Mouse (Mus musculus) heart, embryonic 16.5 days (tissue): Measurements from ENCODE around the gene Btbd35f20. TPM values are rescaled to one million over a fixed set of nuclear protein-coding genes. Genes with fewer than 3 reads are reported as not detected.
"Not testable (repeated sequence)": the region's sequence is repeated elsewhere in the genome, so short reads cannot be mapped to it uniquely, and the experiment has no call there.

ENCODE experiments used
- ATAC-seq: fragments of 200-750 bp; cut with Nextera tagmentation; replicated peaks from 2 replicates; pipeline ENCODE4 v1.8.0; 2017; ENCODE audit warnings: moderate number of reproducible peaks; ENCODE audit not compliant: insufficient read depth, low FRiP score; ENCODE audit errors: extremely low read depth
- H3K27ac ChIP-seq: fragments of 300-500 bp; sonication (generic); 2 replicates; pipeline ENCODE4 v1.5.1; 2014; ENCODE audit warnings: mild to moderate bottlenecking, low read length, control low read depth, moderate library complexity
- H3K27me3 ChIP-seq: fragments of 300-500 bp; sonication (generic); 2 replicates; pipeline ENCODE4 v1.6.1; 2014; ENCODE audit warnings: low read length, mixed read lengths; ENCODE audit not compliant: control insufficient read depth, insufficient read depth
- H3K36me3 ChIP-seq: fragments of 300-500 bp; sonication (generic); 2 replicates; pipeline ENCODE4 v1.6.1; 2014; ENCODE audit not compliant: control insufficient read depth, insufficient read depth
- H3K4me1 ChIP-seq: fragments of 300-500 bp; sonication (generic); 2 replicates; pipeline ENCODE4 v1.6.1; 2014; ENCODE audit warnings: low read length, mixed read lengths; ENCODE audit not compliant: control insufficient read depth, insufficient read depth
- H3K4me2 ChIP-seq: fragments of 300-500 bp; sonication (generic); 2 replicates; pipeline ENCODE4 v1.6.1; 2014; ENCODE audit warnings: low read depth, mild to moderate bottlenecking, control low read depth, low read length
- H3K4me3 ChIP-seq: fragments of 300-500 bp; sonication (generic); 2 replicates; pipeline ENCODE4 v1.5.1; 2014; ENCODE audit warnings: mild to moderate bottlenecking, control low read depth, low read length
- H3K9ac ChIP-seq: fragments of 300-500 bp; sonication (generic); 2 replicates; pipeline ENCODE4 v1.6.1; 2014; ENCODE audit warnings: low read length, control low read depth
- H3K9me3 ChIP-seq: fragments of 300-500 bp; sonication (generic); replicated peaks from 2 replicates; pipeline ENCODE4 v1.6.1; 2016; ENCODE audit warnings: low read length; ENCODE audit not compliant: control insufficient read depth
- WGBS: fragments of 180-500 bp; shearing (Covaris S2); extraction: QIAGEN DNeasy Blood & Tissue Kit; methylation state at CpG from one replicate; pipeline ENCODE4 v1.1.7; 2014; 5-methylcytosine and 5-hydroxymethylcytosine counted together
- polyA plus RNA-seq: library from polyadenylated mRNA; unstranded; fragments of >200 nt; fragmentation: Nextera tagmentation; extraction: Ambion mirVana; gene quantifications from 2 replicates; pipeline ENCODE4 v1.2.1, GENCODE M21; 2015

The Btbd35f20 gene
- not detected in 2 replicates for polyA plus RNA-seq

DNA sequence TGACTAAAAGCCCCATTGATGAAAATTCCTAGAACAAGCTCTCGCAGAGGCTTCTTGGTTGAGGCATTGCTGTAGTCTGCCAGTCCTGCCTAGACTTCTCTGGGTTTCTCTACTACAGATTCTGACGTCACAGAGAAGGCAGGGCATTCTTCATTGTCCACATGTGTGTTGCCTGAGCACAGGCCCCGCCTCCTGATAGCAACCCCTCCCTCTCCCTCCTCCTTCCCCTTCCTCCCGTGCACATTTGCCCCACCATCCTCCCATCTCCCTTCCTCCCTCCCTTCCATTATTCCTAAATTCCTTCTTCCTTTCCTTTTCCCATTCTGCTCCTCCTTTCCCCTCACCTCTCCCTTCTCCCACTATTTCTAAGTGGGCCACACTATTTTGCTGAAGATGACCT lies at the start of gene Btbd35f20:
TSS of gene Btbd35f20 (minus strand) at position 101 of the 400 bp plus-strand sequence.
- WGBS = no CpG with 5 or more reads among the region's 4 CpGs
- H3K4me3 ChIP-seq, H3K36me3 ChIP-seq, H3K27me3 ChIP-seq, H3K9ac ChIP-seq, ATAC-seq, H3K4me1 ChIP-seq, H3K27ac ChIP-seq, H3K9me3 ChIP-seq, H3K4me2 ChIP-seq: not testable (repeated sequence)

Other genes starting within 250 kb of the Btbd35f20 start
- not detected in 2 replicates for gene Btbd35f28, start 94.7 kb downstream of the Btbd35f20 start, polyA plus RNA-seq
- gene Btbd35f17, start 79.4 kb upstream of the Btbd35f20 start, polyA plus RNA-seq = not detected in 2 replicates